Mouse (Mus musculus) left cerebral cortex, postnatal 4 days (tissue): ENCODE data around the gene Fbxw21. TPM values are rescaled to one million over a fixed set of nuclear protein-coding genes. Genes with fewer than 3 reads are reported as not detected.

Experiments
- DNase-seq: peaks from one replicate; pipeline ENCODE4 v3.0.0-alpha.2; 2022
- intact Hi-C: fragments of 180-260 bp; cut with DNase I; formaldehyde crosslinking; loops from one replicate; pipeline ENCODE4 v1.15.1; 2025
- total RNA-seq, 2 experiments: library from RNA; stranded (reverse); gene quantifications; 2 replicates each; pipeline ENCODE4 v1.2.3; 2021

Fbxw21 gene
- total RNA-seq, 2 experiments from 2014 or later = not detected

DNA sequence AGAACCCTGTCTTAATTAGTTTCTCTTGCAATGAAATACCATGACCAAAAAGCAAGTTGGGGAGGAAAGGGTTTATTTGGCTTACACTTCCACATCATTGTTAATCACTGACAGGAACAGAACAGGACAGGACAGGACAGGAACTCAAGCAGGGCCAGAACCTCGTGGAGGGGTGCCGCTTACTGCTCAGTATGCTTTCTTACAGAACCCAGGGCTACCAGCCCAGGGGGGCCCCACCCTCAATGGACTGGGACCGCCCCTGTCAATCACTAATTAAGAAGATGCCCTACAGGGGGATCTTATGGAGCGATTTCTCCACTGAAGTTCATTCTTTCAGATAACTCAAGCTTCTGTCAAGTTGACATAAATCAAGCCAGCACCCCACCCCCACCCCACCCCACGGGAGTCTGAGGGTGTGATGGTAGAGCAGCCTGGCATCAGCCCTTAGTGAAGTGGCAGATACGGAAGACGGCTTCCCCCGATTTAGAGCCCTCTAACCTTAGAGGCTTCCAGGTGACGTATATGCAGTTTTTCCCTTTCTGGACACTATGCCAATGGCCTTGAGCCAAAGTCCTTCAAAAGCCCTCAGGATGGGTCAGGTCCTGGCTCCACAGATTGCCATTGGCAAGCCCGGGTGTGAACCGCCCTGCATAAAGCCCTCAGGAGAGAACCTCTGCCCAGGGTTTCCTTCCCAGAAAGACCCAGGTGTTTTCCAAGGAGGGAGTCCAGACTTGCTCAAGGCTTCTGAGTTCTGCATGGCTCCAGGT, 67.9 kb downstream of the Fbxw21 start:
- intact Hi-C loops = no loop called here
- peak; percentile 47 for DNase-seq

DNA sequence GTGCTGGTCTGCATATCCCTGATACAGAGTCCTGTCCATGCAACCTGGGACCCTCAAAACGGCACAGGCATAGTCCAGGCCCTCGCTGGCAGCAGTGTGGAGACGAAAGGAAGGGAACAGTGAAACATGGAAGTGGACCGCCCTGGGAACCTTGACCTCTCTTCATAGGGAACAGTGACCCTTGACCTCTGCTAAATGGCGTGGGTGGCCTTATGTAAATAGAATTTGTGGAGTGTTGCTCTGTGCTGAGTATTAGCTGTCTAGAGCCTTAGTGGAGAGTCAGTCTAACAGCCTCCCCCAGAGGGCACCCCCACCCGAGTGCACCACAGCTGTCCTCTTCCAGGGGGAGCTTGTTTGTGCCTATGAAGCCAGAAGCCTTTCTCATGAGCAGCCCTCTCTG, 69.0 kb downstream of the Fbxw21 start:
- no peak for DNase-seq
- intact Hi-C loops = no loop called here

DNA sequence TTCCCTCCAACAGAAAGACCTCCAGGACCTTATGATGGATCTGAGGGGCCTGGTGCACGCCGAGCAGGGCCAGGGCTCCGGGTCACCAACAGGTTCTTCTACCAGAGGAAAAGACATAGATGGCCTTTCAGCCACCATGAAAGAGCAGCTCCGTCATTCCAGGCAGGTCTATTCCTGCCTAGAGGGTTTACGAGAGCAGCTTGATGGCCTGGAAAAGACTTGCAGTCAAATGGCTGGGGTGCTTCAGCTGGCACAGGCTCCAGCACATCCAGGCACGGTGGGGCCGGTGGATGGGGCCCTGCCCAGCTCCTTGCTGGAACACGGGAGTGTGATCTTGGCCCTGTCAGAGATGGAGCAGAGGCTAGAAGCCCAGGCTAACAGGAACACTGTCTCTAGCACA, 70.0 kb downstream of the Fbxw21 start:
- intact Hi-C loops = no loop called here
- DNase-seq = no peak

DNA sequence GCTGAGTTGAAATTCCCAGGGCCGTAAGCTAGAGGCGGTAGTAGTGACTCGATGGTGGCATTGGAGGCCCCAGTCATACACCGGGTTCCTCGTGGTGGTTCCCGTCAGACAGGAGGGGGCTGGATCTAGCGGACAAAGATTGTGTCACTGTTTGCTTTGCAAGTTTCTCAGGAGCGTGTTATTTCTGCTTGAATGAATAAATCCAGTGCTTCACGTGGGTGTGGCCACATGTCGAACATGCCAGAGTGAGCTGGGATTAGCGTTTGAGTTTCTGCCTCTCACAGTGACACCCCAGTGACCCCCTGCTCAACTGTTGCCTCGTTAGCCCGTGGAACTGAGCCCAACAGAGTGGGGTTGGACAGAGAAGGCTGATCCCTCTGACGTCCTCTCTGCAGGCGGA, 71.4 kb downstream of the Fbxw21 start:
- intact Hi-C loops = no loop called here
- DNase-seq = no peak

Other genes starting within 250 kb of the Fbxw21 start
- gene Tmem89, start 247.4 kb downstream of the Fbxw21 start, total RNA-seq = under 1 TPM in 1 of 2 experiments, not detected in 1; 0.38 TPM
- 100 to 1,000 TPM; 292 to 300 TPM for gene Uqcrc1, start 225.4 kb downstream of the Fbxw21 start, total RNA-seq
- gene Col7a1, start 208.5 kb downstream of the Fbxw21 start, total RNA-seq = 1 to 10 TPM; 6.2 to 8.1 TPM
- under 1 TPM in 1 of 2 experiments, not detected in 1; 0.78 TPM for gene Ucn2, start 176.0 kb downstream of the Fbxw21 start, total RNA-seq
- 10 to 100 TPM; 25.5 to 25.8 TPM for gene Pfkfb4, start 170.3 kb downstream of the Fbxw21 start, total RNA-seq
- 10 to 100 TPM; 48.3 to 54.7 TPM for gene Shisa5, start 123.5 kb downstream of the Fbxw21 start, total RNA-seq
- 10 to 100 TPM; 14.8 to 15.1 TPM for gene Trex1, start 102.3 kb downstream of the Fbxw21 start, total RNA-seq
- gene Atrip, start 87.9 kb downstream of the Fbxw21 start, total RNA-seq = 10 to 100 TPM; 33.4 to 37.4 TPM
- gene Ccdc51, start 79.5 kb downstream of the Fbxw21 start, total RNA-seq = 1 to 10 TPM; 7.9 to 8.4 TPM
- 100 to 1,000 TPM; 385 to 398 TPM for gene Tma7, start 79.5 kb downstream of the Fbxw21 start, total RNA-seq
- gene Plxnb1, start 66.7 kb downstream of the Fbxw21 start, total RNA-seq = 100 to 1,000 TPM in 1 of 2 experiments, 10 to 100 TPM in 1; 90.0 to 105 TPM
- gene Fbxw13, start 33.9 kb upstream of the Fbxw21 start, total RNA-seq = not detected
- not detected for gene Fbxw20, start 72.7 kb upstream of the Fbxw21 start, total RNA-seq
- not detected for gene Fbxw14, start 125.6 kb upstream of the Fbxw21 start, total RNA-seq
- gene Fbxw28, start 177.6 kb upstream of the Fbxw21 start, total RNA-seq = not detected
- gene Fbxw22, start 242.3 kb upstream of the Fbxw21 start, total RNA-seq = not detected